Mouse (Mus musculus) thymus, adult 2 months (tissue): ENCODE data around the gene Kmt2d.

Source experiments
- CTCF ChIP-seq: fragments of 200-500 bp; IDR thresholded peaks from 2 replicates; pipeline ENCODE4 v1.5.1; 2012; ENCODE audit warnings: mild to moderate bottlenecking, control low read depth, low read length, moderate library complexity, borderline replicate concordance; ENCODE audit not compliant: control insufficient read depth, poor library complexity, insufficient read depth; ENCODE audit errors: extremely low read depth
- POLR2A ChIP-seq: fragments of 200-500 bp; IDR thresholded peaks from 2 replicates; pipeline ENCODE4 v1.6.1; 2012; ENCODE audit warnings: mild to moderate bottlenecking, low read length, control low read depth, moderate library complexity; ENCODE audit not compliant: control insufficient read depth, poor library complexity, insufficient read depth; ENCODE audit errors: extremely low read depth

GRCm38 (mm10) chr15:98846140-98846539 is 24.9 kb downstream of the Kmt2d start:
- TF ChIP-seq CTCF (no peak), POLR2A (no peak)
